Mouse (Mus musculus) lung, postnatal 14 days (tissue): ENCODE results near the gene Elf1.
A peak's percentile ranks its signal among the peaks of the same experiment; 100 is the strongest.

Source experiments
- DNase-seq: peaks from one replicate; pipeline ENCODE4 v3.0.0; 2021

Gene Elf1

DNA sequence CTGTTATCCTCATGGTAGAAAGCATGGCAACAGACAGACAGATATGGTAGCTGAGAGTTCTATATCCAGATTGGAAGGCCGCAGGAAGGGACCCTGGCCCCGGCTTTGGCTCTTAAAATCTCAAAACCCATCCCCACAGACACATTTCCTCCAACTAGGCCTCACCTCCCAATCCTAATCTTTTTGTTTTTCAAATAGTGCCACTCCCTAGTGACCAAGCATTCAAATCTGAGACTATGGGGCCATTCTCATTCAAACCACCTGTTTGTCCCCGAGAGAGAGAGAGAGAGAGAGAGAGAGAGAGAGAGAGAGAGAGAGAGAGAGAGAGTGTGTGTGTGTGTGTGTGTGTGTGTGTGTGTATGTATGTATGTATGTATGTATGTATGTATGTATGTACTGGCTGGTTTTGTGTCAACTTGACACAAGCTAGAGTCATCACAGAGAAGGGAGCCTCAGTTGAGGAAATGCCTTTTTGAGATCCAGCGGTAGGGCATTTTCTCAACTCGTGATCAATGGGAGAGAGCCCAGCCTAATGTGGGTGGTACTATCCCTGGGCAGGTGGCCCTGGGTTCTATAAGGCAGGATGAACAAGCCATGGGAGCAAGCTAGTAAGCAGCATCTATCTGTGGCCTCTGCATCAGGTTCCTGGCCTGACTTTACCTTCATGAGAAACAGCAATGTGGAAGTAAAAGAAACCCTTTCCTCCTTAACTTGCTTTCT, 102.7 kb downstream of the Elf1 start:
- DNase-seq = no peak

DNA sequence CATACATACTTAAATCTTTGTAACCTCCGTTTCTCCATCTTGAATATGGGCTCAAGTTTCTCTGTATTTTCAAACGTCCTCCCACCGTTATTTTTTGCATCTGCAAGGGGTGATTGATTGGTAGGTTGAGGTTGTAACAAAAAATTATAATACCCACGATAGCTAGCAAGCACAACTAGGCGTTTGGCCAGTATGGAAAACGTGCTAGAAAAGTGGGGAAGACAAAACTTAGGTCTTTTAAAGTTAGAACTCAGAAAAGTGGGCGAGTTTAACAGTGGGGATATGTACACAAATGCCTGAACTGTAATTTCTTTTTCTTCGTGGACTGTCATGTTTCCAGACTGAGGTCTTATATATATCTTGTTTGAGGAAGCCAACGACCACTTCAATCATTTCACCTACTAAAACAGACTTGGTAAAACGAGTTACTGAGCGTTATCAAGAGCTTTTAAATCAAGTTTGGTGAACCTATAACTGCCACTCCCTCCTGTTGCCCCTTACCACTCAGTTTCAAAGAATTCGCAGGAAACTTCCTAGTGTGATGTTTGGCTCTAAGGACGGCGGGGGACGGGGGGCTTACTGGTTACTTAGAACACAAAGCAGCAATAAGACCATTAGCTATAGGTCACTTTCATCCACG, 105.6 kb downstream of the Elf1 start:
- no peak for DNase-seq

DNA sequence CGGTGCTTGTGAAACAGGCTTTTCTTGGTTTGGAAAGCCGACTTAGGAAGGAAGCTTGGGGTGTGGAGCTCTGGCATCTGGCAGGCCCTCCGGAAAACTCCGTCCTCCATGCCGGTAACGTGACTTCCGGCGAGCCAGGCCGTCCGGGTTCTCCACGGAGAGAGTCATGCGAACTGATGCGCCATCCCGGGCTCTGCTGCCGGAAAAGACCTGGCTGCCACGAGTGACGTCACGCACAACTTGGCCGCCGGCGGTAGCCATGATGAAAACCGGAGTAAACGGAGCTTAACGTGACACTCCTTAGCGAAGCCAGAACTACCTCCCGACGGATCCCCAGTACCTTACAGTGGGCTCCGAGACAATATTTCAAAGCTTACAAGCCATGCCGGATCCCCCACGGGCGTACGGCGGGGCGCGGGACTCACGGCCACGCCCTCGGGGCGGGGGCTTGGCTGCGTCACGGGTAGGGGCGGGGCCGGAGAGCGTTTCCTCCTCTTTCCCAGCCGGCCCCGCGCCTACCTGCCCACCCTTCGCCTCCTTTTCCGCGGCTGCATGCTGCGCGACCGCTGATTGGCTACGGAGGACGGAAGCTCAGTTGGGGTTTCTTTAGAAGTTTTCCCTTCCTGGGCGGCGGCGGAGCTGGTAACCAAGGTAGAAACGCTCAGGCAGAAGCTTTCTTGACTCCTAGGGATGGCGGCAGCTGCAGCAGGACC, 106.3 kb downstream of the Elf1 start, which contains the start of gene Sugt1:
Gene Sugt1, plus strand, starts transcription at position 553 of the 713 bp plus-strand sequence.
- DNase-seq = peak; percentile 96

DNA sequence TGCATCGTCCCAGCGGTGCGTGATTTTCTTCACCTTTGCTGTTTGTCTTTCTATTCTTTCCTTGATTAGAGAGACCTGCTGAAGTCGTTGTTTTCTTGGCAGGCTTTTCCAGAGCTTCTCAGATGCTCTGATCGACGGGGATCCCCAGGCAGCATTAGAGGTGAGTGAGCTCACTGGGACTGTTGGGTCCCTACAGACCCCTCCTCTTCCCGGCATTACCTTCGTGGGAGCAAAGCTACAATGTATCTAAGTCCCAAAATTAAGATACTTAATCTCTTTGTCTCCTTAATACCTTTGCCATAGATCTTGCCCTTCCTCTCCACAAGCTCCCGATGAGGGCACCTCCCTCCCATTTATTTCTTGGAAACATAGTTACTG, 106.8 kb downstream of the Elf1 start:
- no peak for DNase-seq

DNA sequence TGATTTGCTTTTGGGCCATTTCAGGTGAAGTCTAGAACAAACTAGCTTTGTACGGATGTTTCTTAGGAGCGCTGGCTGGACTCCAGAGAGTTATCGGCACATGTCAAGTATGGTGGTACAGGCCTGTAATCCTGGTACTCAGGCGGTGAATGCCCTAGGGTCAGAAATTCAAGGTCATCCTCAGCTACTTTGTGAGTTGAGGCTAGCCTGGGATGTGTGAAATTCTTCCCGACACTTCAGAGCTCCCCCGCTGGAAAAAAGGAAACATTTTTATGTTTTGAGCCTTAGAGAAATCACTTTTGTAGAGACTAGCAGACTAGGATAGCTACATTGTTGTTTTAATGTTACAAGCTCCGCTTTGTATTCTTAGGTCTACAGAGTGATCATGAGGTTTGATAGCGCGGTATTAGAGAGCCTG, 107.5 kb downstream of the Elf1 start:
- no peak for DNase-seq

DNA sequence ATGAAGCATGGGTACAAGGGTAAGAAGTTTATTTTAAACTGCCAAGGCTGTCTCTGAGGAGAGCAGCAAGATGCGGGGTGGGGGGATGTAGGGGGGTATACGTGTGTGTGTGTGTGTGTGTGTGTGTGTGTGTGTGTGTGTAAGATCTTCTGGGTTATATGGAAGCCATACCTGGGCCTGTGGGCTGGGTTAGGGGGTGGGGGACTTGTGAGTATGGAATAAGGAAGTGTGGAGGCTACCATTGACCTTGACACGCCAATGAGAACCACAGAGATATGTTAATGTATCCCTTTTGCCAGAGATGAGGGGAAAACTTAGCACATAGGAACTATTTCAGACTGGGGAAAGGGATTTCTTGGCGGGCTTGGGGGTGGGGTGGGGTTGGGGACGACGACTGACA, 108.4 kb downstream of the Elf1 start:
- no peak for DNase-seq

DNA sequence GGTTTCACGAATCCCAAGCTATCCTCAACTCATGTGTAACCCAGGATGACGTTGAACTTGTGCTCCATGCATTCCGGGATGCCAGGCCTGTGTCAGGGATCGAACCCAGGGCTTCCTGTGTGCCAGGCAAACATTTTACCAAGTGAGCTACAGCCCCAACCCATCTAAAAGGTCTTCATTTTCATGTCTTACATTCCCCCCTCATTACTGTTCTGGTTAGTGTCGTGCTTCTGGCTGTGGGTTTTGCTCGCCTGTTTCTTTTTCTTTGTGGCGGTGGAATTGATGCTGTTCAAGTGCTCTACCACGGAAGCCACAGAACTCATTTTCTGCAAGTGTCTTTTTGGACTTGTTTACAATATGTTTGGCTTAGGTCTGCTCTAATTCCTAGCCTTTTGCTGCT, 109.9 kb downstream of the Elf1 start:
- DNase-seq = no peak

DNA sequence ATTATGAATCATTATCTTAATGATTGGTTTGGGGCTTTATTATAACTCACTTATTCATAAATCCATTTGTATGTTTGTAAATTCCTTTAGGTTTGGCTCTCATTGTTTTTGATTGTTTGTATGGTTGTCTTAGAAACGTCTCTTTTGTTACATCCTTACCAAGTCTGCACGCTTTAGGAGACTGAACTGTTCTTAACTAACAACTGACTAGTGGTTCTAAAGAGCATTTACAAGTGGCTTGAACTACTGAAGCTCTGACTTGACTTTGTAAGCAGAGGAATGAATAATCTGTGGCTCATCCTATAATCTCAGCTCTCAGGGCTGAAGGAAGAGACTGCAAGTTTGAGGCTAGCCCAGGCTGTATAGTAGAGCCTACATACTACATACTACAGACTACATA, 110.6 kb downstream of the Elf1 start:
- DNase-seq = no peak

DNA sequence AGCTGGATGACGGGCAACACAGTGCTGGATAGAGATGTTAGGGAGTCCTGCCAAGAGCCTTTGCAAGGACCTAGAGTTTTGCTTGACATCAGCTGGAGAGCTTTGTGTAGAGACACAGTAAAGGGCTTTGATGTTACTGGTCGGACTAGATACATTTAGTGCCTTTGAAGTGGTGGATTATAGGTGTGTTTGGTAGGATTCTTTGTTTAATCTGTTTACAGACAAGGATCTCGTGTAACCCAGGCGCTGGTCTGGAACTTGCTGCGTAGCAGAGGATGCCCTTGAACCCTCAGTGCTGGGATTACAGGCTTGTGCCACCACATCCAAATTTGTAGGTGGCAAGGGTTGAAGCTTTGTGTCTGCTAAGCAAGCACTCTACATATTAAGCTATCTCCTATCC, 113.1 kb downstream of the Elf1 start:
- DNase-seq = no peak

DNA sequence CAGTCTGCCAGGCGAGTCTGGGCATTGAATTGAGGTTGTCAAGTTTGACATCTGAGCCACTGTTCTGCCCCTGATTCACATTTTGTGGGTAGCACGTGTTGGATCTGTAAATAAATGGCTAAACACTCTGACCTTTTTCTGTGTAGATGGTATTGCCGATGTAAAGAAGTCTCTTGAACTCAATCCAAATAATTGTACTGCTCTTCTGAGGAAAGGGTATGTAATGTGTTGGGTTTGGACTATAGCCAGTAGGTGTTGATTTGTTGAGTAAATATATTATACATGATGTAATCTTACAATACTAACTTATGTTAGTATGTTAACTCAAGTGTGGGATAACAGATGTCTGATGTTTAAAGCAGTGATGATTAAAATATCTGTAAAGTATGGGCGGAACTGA, 115.6 kb downstream of the Elf1 start:
- DNase-seq = no peak

DNA sequence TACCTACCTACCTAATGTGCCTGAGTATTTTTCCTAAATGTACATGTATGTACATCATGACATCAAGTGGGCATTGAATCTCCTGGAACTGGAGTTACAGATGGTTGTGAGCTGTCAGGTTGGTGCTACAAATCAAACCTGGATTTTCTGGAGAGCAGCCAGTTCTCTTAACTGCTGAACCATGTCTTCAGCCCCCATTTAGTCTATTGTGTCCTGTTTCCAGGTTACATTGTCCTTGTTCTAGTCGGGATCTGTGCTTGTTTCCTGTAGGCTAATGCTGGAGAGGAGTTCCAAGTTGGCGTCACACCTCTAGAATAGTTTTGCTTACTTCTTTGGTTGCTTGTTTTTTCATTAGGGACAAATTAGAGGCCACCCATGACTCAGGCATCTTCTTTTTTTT, 124.9 kb downstream of the Elf1 start:
- DNase-seq = no peak

DNA sequence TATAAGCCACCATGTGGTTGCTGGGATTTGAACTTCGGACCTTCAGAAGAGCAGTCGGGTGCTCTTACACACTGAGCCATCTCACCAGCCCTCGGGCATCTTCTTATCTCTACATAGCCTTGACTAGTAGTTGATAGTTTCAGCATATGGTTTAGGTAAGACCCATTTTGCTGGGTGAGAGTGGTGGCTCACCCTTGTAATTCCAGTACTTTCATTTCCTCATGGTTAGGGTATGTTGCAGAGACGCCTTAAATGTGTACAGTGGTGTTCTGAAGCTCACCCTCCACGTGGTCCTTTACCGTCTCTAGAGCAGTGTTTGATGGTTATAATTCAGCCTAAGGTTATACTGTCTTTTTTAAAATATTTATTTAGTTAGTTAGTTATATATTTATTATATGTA, 125.4 kb downstream of the Elf1 start:
- no peak for DNase-seq

DNA sequence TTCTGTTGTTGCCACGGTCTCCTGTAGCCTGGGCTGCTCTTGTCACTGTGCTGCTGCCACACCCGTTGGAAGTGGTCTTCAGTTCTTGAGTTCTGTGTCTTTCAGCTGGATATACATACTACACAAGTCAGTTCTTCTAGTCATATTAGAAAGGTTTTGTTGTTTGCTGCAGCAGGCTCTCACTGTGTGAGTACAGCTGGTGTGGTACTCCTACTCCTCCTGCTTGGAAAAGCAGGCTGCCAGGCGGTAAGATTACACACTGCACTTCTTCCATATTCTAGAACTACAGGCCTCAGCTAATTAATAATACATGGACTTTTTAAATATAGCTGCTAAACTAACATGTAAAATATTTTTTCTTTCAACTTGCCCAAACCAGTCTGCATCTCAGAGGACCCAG, 125.9 kb downstream of the Elf1 start:
- DNase-seq = no peak

DNA sequence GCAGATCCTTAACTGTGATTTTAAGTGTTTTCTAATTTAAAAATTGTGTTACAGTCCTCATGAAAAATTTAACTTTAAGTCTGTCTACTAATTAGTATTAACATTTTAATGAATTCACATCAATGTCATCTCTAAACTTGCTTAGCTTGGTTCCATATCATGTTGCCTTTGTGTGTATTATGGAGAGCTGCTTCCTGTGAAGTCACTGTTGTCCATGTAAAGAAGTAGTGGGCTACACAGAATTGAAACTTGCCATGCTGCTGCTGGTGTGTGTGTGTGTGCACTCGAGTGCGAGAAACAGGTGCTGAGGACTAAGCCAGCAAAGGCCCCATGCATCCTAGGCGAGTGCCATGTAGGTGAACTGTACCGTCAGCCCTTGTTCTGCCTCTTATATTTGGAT, 126.4 kb downstream of the Elf1 start:
- DNase-seq = no peak

DNA sequence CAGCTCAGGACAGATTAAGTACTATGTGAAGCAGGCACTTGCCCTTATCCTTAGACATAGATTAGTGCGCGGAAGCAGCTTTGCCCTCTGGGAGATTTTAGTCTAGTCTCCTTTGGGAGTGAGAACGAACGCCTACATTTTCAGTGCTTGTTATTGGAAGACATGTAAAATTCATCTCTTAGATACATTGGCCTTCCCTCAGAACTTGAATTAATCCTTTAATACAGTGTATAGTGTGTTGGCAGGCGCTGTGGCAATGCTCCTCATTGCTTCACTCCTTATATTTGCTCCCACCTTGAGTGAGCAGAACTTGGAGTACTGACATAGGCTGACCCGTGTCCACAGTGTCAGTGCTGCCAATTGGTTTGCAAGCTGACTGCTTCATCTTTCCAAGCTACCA, 127.3 kb downstream of the Elf1 start:
- no peak for DNase-seq

DNA sequence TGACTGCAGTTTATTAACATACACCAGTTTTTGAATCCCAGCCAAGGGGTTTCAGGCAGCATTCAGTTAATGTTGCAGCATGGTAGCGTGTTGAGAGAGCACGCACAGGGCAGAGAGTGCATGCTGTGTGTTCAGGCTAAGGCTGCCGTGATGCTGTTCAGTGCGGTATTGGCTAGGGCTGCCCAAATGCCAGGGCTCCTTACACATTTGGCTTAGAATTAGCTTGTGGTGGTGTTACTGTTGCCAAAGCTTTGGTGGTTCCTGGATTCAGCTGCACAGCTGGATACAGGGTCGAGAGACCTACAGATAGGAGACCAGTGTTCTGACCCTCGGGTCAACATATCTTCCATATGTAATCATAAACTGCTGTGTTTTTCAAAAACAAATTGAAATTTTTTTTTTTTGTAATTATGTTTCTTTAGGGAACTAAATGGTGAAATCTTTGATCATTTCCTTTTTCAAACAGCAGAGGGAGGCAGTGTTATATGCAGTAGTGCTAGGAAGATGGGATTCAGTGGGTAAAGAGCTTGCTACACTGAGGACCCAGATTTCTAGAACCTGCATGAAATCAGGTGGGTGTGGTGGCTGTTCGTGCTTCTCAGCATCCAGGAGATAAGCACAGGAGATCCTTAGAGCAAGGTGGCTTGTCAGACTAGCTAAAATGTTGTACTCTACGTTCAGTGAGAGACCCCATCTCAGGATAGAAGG, 136.3 kb downstream of the Elf1 start:
- no peak for DNase-seq

DNA sequence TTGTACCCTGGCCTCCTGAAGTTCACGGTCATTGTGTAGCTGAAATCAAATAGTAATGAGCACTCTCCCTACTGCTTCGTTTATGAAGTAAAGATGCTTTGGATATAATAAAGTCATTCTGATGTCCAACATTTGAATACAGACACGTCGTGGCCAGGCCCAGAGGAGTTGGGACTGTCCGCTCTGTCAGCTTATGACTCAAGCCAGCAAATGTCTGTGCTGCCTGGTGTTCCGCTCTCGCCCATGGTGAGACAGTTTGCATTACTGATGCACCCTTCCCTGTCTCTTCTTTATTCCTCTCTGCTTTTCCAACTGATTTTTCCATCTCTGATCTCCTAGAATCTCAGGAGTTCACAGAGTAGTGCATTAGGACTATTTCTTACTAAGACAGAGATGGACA, 138.8 kb downstream of the Elf1 start:
- DNase-seq = no peak

DNA sequence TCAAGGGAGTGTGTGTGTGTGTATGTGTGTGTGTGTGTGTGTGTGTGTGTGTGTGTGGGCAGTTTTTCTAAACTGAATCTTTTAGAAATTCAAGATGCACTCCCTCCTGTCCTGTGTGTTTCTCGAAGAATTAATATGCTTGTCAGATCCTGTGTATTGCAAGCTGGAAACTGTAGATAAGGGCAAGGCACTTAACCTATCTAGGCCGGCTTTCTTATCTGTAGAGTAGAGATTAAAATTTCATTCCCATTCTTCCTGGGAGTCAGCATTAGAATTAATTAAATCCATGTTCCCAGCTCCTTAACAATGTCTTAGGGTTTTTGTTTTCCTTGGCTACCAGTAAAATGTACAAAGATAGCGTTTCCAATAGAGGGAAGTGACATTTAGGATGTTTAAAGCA, 140.1 kb downstream of the Elf1 start:
- DNase-seq = no peak
